Mouse (Mus musculus): ENCODE results near the gene Kcnk15. TPM values are rescaled to one million over a fixed set of nuclear protein-coding genes. Genes with fewer than 3 reads are reported as not detected.

Kcnk15 gene
- not detected in 2 replicates for polyA plus RNA-seq (2015; fragmentation: Nextera tagmentation; extraction: Ambion mirVana)

GRCm38 (mm10) chr2:163853461-163853901, at the start of gene Kcnk15:
Gene Kcnk15 (plus strand): TSS chr2:163853651.
- no peak for ATAC-seq (replicated peaks; ENCODE audit: extremely low read depth, insufficient read depth, low FRiP score)

GRCm38 (mm10) chr2:163803838-163804237, 49.6 kb upstream of the Kcnk15 start:
- 57% methylated on average over 5 of the region's 5 CpGs for WGBS
- ATAC-seq (replicated peaks; ENCODE audit: extremely low read depth, insufficient read depth, low FRiP score): no peak
- Histone ChIP-seq H3K27me3 (ENCODE audit: control insufficient read depth, insufficient read depth, low read length) (no peaks in the 10 kb centered on the region), H3K4me1 (ENCODE audit: control insufficient read depth, insufficient read depth, low read length) (no peaks in the 10 kb centered on the region), H3K27ac (ENCODE audit: low read length) (no peak overlapping the region), H3K4me3 (ENCODE audit: low read length) (no peak overlapping the region), H3K9me3 (replicated peaks; ENCODE audit: control insufficient read depth, low read length) (no peaks in the 10 kb centered on the region), H3K36me3 (ENCODE audit: control insufficient read depth, insufficient read depth) (no peaks in the 10 kb centered on the region), H3K4me2 (ENCODE audit: low read depth, low read length) (no peak overlapping the region), H3K9ac (ENCODE audit: low read length) (no peak overlapping the region)

More at GRCm38 (mm10) chr2:163853461-163853901, at the start of gene Kcnk15:
- Histone ChIP-seq H3K4me1 (ENCODE audit: control insufficient read depth, insufficient read depth, low read length) (no peaks in the 10 kb centered on the region; the same call in 1 of the 2 replicates), H3K27me3 (ENCODE audit: control insufficient read depth, insufficient read depth, low read length) (peaks cover 91% of the 10 kb centered on the region), H3K36me3 (ENCODE audit: control insufficient read depth, insufficient read depth) (no peaks in the 10 kb centered on the region), H3K27ac (ENCODE audit: low read length) (no peak within 1 kb of the TSS), H3K4me2 (ENCODE audit: low read depth, low read length) (peak within 1 kb of the TSS; percentile 34), H3K9ac (ENCODE audit: low read length) (no peak within 1 kb of the TSS), H3K4me3 (ENCODE audit: low read length) (peak within 1 kb of the TSS; percentile 20), H3K9me3 (replicated peaks; ENCODE audit: control insufficient read depth, low read length) (no peaks in the 10 kb centered on the region)
- WGBS: 2% methylated on average over 38 of the region's 38 CpGs

GRCm38 (mm10) chr2:163809166-163809565, 44.3 kb upstream of the Kcnk15 start:
- Histone ChIP-seq H3K4me2 (ENCODE audit: low read depth, low read length) (no peak overlapping the region), H3K9ac (ENCODE audit: low read length) (no peak overlapping the region), H3K27me3 (ENCODE audit: control insufficient read depth, insufficient read depth, low read length) (no peaks in the 10 kb centered on the region), H3K27ac (ENCODE audit: low read length) (no peak overlapping the region), H3K4me3 (ENCODE audit: low read length) (no peak overlapping the region), H3K36me3 (ENCODE audit: control insufficient read depth, insufficient read depth) (no peaks in the 10 kb centered on the region), H3K4me1 (ENCODE audit: control insufficient read depth, insufficient read depth, low read length) (no peaks in the 10 kb centered on the region), H3K9me3 (replicated peaks; ENCODE audit: control insufficient read depth, low read length) (no peaks in the 10 kb centered on the region)
- whole genome bisulfite sequencing: 75% methylated on average over 4 of the region's 4 CpGs
- no peak for ATAC-seq (replicated peaks; ENCODE audit: extremely low read depth, insufficient read depth, low FRiP score)

GRCm38 (mm10) chr2:163809704-163810103, 43.7 kb upstream of the Kcnk15 start:
- no peak overlapping the region for H3K4me2 ChIP-seq (ENCODE audit: low read depth, low read length)
- no peak for ATAC-seq (replicated peaks; ENCODE audit: extremely low read depth, insufficient read depth, low FRiP score)
- 32% methylated on average over 7 of the region's 7 CpGs for WGBS

GRCm38 (mm10) chr2:163813077-163813476, 40.4 kb upstream of the Kcnk15 start:
- Histone ChIP-seq H3K4me1 (ENCODE audit: control insufficient read depth, insufficient read depth, low read length) (no peaks in the 10 kb centered on the region), H3K9ac (ENCODE audit: low read length) (no peak overlapping the region), H3K4me2 (ENCODE audit: low read depth, low read length) (no peak overlapping the region), H3K27ac (ENCODE audit: low read length) (no peak overlapping the region), H3K4me3 (ENCODE audit: low read length) (no peak overlapping the region), H3K36me3 (ENCODE audit: control insufficient read depth, insufficient read depth) (no peaks in the 10 kb centered on the region), H3K9me3 (replicated peaks; ENCODE audit: control insufficient read depth, low read length) (0 out of 2 replicates have a peak, but pooled peaks cover 2% of the 10 kb centered on the region), H3K27me3 (ENCODE audit: control insufficient read depth, insufficient read depth, low read length) (no peaks in the 10 kb centered on the region)
- no peak for ATAC-seq (replicated peaks; ENCODE audit: extremely low read depth, insufficient read depth, low FRiP score)
- WGBS: 47% methylated on average over 5 of the region's 5 CpGs

More at GRCm38 (mm10) chr2:163809704-163810103, 43.7 kb upstream of the Kcnk15 start:
- Histone ChIP-seq H3K9ac (ENCODE audit: low read length) (no peak overlapping the region), H3K27me3 (ENCODE audit: control insufficient read depth, insufficient read depth, low read length) (no peaks in the 10 kb centered on the region), H3K4me1 (ENCODE audit: control insufficient read depth, insufficient read depth, low read length) (no peaks in the 10 kb centered on the region), H3K9me3 (replicated peaks; ENCODE audit: control insufficient read depth, low read length) (no peaks in the 10 kb centered on the region), H3K27ac (ENCODE audit: low read length) (no peak overlapping the region), H3K4me3 (ENCODE audit: low read length) (no peak overlapping the region), H3K36me3 (ENCODE audit: control insufficient read depth, insufficient read depth) (no peaks in the 10 kb centered on the region)

- 79% methylated on average over 9 of the region's 9 CpGs for WGBS
- no peak overlapping the region for H3K4me3 ChIP-seq (ENCODE audit: low read length)
- no peak for ATAC-seq (replicated peaks; ENCODE audit: extremely low read depth, insufficient read depth, low FRiP score)
Measured at GRCm38 (mm10) chr2:163814739-163815465, 38.5 kb upstream of the Kcnk15 start.

GRCm38 (mm10) chr2:163820607-163821006, 32.8 kb upstream of the Kcnk15 start, which contains the start of gene Ccn5:
Gene Ccn5 (plus strand): TSS chr2:163820861.
- 35% methylated on average over 4 of the region's 4 CpGs for WGBS
- no peak within 1 kb of the TSS for H3K27ac ChIP-seq (ENCODE audit: low read length)
- no peak for ATAC-seq (replicated peaks; ENCODE audit: extremely low read depth, insufficient read depth, low FRiP score)

More at GRCm38 (mm10) chr2:163814739-163815465, 38.5 kb upstream of the Kcnk15 start:
- Histone ChIP-seq H3K4me2 (ENCODE audit: low read depth, low read length) (no peak overlapping the region), H3K27me3 (ENCODE audit: control insufficient read depth, insufficient read depth, low read length) (0 out of 2 replicates have a peak, but pooled peaks cover 4% of the 10 kb centered on the region), H3K4me1 (ENCODE audit: control insufficient read depth, insufficient read depth, low read length) (no peaks in the 10 kb centered on the region), H3K36me3 (ENCODE audit: control insufficient read depth, insufficient read depth) (no peaks in the 10 kb centered on the region), H3K9me3 (replicated peaks; ENCODE audit: control insufficient read depth, low read length) (0 out of 2 replicates have a peak, but pooled peaks cover 2% of the 10 kb centered on the region), H3K27ac (ENCODE audit: low read length) (no peak overlapping the region), H3K9ac (ENCODE audit: low read length) (no peak overlapping the region)

GRCm38 (mm10) chr2:163823248-163823647, 30.2 kb upstream of the Kcnk15 start:
- ATAC-seq (replicated peaks; ENCODE audit: extremely low read depth, insufficient read depth, low FRiP score): no peak
- no peak overlapping the region for H3K9ac ChIP-seq (ENCODE audit: low read length)

More at GRCm38 (mm10) chr2:163820607-163821006, 32.8 kb upstream of the Kcnk15 start, which contains the start of gene Ccn5:
- no peak within 1 kb of the TSS for H3K4me2 ChIP-seq (ENCODE audit: low read depth, low read length)
- no peak within 1 kb of the TSS for H3K9ac ChIP-seq (ENCODE audit: low read length)
- H3K27me3 ChIP-seq (ENCODE audit: control insufficient read depth, insufficient read depth, low read length): peaks cover 17% of the 10 kb centered on the region
- 0 out of 2 replicates have a peak, but pooled peaks cover 2% of the 10 kb centered on the region for H3K9me3 ChIP-seq (replicated peaks; ENCODE audit: control insufficient read depth, low read length)
- H3K36me3 ChIP-seq (ENCODE audit: control insufficient read depth, insufficient read depth): no peaks in the 10 kb centered on the region
- H3K4me3 ChIP-seq (ENCODE audit: low read length): no peak within 1 kb of the TSS
- 0 out of 2 replicates have a peak, but pooled peaks cover 2% of the 10 kb centered on the region for H3K4me1 ChIP-seq (ENCODE audit: control insufficient read depth, insufficient read depth, low read length)

GRCm38 (mm10) chr2:163823771-163824170, 29.7 kb upstream of the Kcnk15 start:
- Histone ChIP-seq H3K27me3 (ENCODE audit: control insufficient read depth, insufficient read depth, low read length) (peaks cover 24% of the 10 kb centered on the region), H3K27ac (ENCODE audit: low read length) (no peak overlapping the region), H3K9ac (ENCODE audit: low read length) (no peak overlapping the region), H3K4me2 (ENCODE audit: low read depth, low read length) (peak overlapping the region; percentile 35), H3K4me1 (ENCODE audit: control insufficient read depth, insufficient read depth, low read length) (0 out of 2 replicates have a peak, but pooled peaks cover 2% of the 10 kb centered on the region), H3K4me3 (ENCODE audit: low read length) (no peak overlapping the region), H3K9me3 (replicated peaks; ENCODE audit: control insufficient read depth, low read length) (no peaks in the 10 kb centered on the region), H3K36me3 (ENCODE audit: control insufficient read depth, insufficient read depth) (no peaks in the 10 kb centered on the region)
- WGBS: 25% methylated on average over 11 of the region's 11 CpGs
- no peak; the same call in 1 of the 2 replicates for ATAC-seq (replicated peaks; ENCODE audit: extremely low read depth, insufficient read depth, low FRiP score)

More at GRCm38 (mm10) chr2:163823248-163823647, 30.2 kb upstream of the Kcnk15 start:
- Histone ChIP-seq H3K4me2 (ENCODE audit: low read depth, low read length) (peak overlapping the region; percentile 35), H3K27ac (ENCODE audit: low read length) (no peak overlapping the region), H3K27me3 (ENCODE audit: control insufficient read depth, insufficient read depth, low read length) (peaks cover 21% of the 10 kb centered on the region), H3K4me1 (ENCODE audit: control insufficient read depth, insufficient read depth, low read length) (0 out of 2 replicates have a peak, but pooled peaks cover 2% of the 10 kb centered on the region), H3K4me3 (ENCODE audit: low read length) (no peak overlapping the region), H3K9me3 (replicated peaks; ENCODE audit: control insufficient read depth, low read length) (no peaks in the 10 kb centered on the region), H3K36me3 (ENCODE audit: control insufficient read depth, insufficient read depth) (no peaks in the 10 kb centered on the region)
- WGBS: 3% methylated on average over 4 of the region's 4 CpGs

Data from heart, embryonic 16.5 days (tissue).